14 mouse cellular contexts compared by ENCODE assay signal in the genomic region with DNA sequence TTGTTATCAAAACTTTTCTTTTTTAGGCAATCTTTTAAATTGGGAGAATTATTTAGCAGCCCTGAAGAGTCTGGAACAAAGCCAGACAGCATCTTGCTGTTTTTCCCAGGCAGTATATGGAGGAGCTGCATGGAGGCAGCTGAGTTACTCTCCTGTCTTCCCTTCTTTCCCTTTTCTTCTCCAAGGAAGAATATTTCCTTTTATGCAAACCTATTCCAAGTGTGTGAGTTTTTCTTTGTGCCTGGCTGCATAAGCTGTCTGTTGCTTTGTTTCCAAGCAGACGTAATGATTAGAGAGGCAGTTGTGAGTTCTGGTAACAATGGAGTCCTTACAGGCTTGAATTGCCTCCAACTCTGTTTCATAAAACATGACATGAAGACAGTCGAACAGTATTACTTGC.
"Had no signal": no experiment of that assay in that cellular context is flagged by ENCODE, and none has a peak within 500 bp of the region (broad histone marks: within the 10 kb centered on the region; RNA-seq: fewer than 3 reads in every experiment).

No protein-coding gene starts in this region.

- H3K9me3 ChIP-seq: kidney, embryonic 15.5 days; lung, embryonic 15.5 days had no signal

- ATAC-seq: liver, postnatal 0 days had no signal

- H3K4me1 ChIP-seq: kidney, embryonic 15.5 days; lung, embryonic 15.5 days had no signal

- H3K27ac ChIP-seq: kidney, embryonic 15.5 days; left cerebral cortex, adult 2 months; liver, embryonic 14.5 days; lung, embryonic 15.5 days had no signal

- H3K4me2 ChIP-seq: kidney, embryonic 15.5 days; lung, embryonic 15.5 days; midbrain, embryonic 11.5 days had no signal

- H3K27me3 ChIP-seq: kidney, embryonic 15.5 days; lung, embryonic 15.5 days had no signal

- H3K9ac ChIP-seq: kidney, embryonic 15.5 days; liver, embryonic 14.5 days; liver, postnatal 0 days; lung, embryonic 15.5 days had no signal

- H3K36me3 ChIP-seq: kidney, embryonic 15.5 days; lung, embryonic 15.5 days had no signal

- DNase-seq: kidney, postnatal 10 days; kidney, postnatal 36 days; layer of hippocampus, postnatal 36 days; liver, postnatal 0 days; lung, postnatal 10 days; lung, postnatal 36 days; midbrain, embryonic 14.5 days; thymus, adult 18-20 months; thymus, postnatal 36 days had no signal

- H3K4me3 ChIP-seq: kidney, embryonic 15.5 days; left cerebral cortex, adult 2 months; lung, embryonic 15.5 days had no signal
